Mouse (Mus musculus): Measurements from ENCODE around the gene Ino80b. TPM values are rescaled to one million over a fixed set of nuclear protein-coding genes. Genes with fewer than 3 reads are reported as not detected.
A peak's percentile ranks its signal among the peaks of the same experiment; 100 is the strongest.

The Ino80b gene
- polyA plus RNA-seq, 1 experiment, result 27.1 TPM

DNA sequence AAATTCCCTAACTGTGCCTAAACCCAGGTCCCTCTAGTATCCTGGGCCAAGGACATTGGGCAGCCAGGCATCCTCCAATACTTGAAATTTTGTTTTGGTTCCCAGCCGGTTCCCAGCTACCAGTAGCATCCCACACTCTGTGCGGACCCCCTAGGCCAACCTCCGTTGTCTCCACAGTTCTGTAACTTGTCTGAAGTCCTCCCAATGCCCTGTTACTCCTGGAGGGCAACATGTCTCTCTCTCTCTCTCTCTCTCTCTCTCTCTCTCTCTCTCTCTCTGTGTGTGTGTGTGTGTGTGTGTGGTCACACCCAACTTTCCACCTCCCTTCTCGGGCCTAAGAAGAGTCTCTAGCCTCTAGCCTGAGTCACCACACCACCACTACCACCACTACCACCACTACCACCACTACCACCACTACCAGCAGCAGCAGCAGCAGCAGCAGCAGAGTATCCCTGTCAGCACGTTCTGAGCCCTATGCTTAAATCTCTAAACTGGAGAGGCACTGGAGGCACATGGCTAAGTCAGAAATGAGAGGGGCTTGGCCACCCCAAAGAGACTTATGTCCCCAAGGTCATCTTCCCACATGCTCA is 11.2 kb upstream of the Ino80b start:
- Histone ChIP-seq H3K4me1 (ENCODE audit: control insufficient read depth, insufficient read depth, insufficient read length) (peaks cover 3% of the 10 kb centered on the region), H3K27me3 (ENCODE audit: control insufficient read depth, insufficient read depth, low read length) (peaks cover 14% of the 10 kb centered on the region), H3K36me3 (ENCODE audit: control insufficient read depth, insufficient read depth, low read length) (no peaks in the 10 kb centered on the region), H3K27ac (ENCODE audit: insufficient read depth, low read length) (no peak overlapping the region), H3K4me3 (ENCODE audit: extremely low read depth, insufficient read depth, insufficient read length) (peak overlapping the region; percentile 45; the same call in 1 of the 2 replicates)
- TF ChIP-seq POLR2A (IDR thresholded peaks at IDR 0.05; ENCODE audit: low read depth, low read length), result no peak
- no peak for TF ChIP-seq CTCF (IDR thresholded peaks at IDR 0.05; ENCODE audit: extremely low read depth, insufficient read depth, insufficient read length, insufficient replicate concordance)
- WGBS, result 65% methylated on average over 5 of the region's 5 CpGs
- DNase-seq (ENCODE audit: low read depth in 1 of 2, low spot score in 2 of 2), result no peak

DNA sequence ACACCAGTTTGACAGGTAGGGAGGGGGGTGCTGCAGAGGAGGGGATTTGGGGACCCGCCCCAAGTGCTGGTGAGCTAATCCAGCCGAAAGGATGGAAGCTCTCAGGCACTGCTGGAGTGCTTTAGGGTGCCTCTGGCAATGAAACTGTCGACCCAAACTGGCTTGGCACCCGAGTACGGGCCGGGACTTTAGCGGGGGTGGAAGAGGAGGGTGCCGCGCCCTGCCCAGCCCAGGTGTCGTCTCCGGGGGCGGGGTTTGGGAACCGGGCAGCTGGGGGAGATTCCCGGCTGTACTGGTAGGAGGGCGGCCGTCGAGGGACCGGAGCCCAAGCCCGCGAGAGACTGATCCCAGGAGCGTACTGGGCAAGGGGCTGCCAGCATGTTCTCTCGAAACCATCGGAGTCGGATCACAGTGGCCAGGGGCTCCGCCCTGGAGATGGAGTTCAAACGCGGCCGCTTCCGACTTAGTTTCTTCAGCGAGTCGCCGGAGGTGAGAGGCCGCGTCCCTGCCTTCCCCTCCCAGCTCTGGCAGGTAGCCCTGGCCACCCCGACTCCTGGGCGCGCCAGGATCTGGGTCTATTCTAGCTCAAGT is 10.4 kb upstream of the Ino80b start:
- no peak for TF ChIP-seq CTCF (IDR thresholded peaks at IDR 0.05; ENCODE audit: extremely low read depth, insufficient read depth, insufficient read length, insufficient replicate concordance)
- TF ChIP-seq POLR2A (IDR thresholded peaks at IDR 0.05; ENCODE audit: low read depth, low read length), result no peak
- Histone ChIP-seq H3K4me3 (ENCODE audit: extremely low read depth, insufficient read depth, insufficient read length) (no peak overlapping the region), H3K27me3 (ENCODE audit: control insufficient read depth, insufficient read depth, low read length) (peaks cover 14% of the 10 kb centered on the region), H3K36me3 (ENCODE audit: control insufficient read depth, insufficient read depth, low read length) (no peaks in the 10 kb centered on the region), H3K27ac (ENCODE audit: insufficient read depth, low read length) (no peak overlapping the region), H3K4me1 (ENCODE audit: control insufficient read depth, insufficient read depth, insufficient read length) (peaks cover 3% of the 10 kb centered on the region)
- 32% methylated on average over 37 of the region's 37 CpGs for WGBS
- DNase-seq (ENCODE audit: low read depth in 1 of 2, low spot score in 2 of 2), result no peak

DNA sequence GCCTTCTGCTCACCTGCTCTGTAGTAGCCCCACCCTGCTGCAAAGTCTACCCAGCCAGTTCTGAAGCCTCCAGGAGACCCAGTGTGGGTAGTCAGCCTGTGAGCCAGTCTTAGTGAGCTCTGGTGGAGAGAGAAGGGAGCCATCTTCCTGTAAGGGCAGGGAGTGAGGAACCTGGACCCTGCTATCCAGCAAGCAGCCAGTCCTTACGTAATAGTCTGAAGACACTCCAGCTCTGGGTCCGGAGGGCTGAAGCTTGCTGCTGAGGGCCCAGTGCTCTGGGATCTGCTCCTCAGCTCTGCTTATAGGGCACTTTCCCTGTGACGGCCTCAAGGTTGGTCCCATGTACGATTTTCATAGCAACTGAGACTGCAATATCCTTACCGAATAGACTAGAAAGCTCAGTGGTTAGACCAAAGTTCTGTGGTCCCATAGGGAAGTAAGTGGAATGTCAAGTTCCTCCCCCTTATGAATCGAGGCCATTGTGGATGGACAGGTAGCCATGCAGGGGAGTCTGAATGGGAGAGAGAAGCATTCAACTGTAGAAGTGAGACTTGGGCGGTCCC is 9.8 kb upstream of the Ino80b start, which contains the start of gene Rtkn:
TSS of gene Rtkn (plus strand) at position 513 of the 563 bp plus-strand sequence.
- Histone ChIP-seq H3K27me3 (ENCODE audit: control insufficient read depth, insufficient read depth, low read length) (peaks cover 14% of the 10 kb centered on the region), H3K4me3 (ENCODE audit: extremely low read depth, insufficient read depth, insufficient read length) (no peak within 1 kb of the TSS), H3K36me3 (ENCODE audit: control insufficient read depth, insufficient read depth, low read length) (no peaks in the 10 kb centered on the region), H3K27ac (ENCODE audit: insufficient read depth, low read length) (no peak within 1 kb of the TSS), H3K4me1 (ENCODE audit: control insufficient read depth, insufficient read depth, insufficient read length) (peaks cover 3% of the 10 kb centered on the region)
- TF ChIP-seq POLR2A (IDR thresholded peaks at IDR 0.05; ENCODE audit: low read depth, low read length) (no peak), CTCF (IDR thresholded peaks at IDR 0.05; ENCODE audit: extremely low read depth, insufficient read depth, insufficient read length, insufficient replicate concordance) (no peak)
- 81% methylated on average over 7 of the region's 7 CpGs for WGBS
- DNase-seq (ENCODE audit: low read depth in 1 of 2, low spot score in 2 of 2), result no peak

DNA sequence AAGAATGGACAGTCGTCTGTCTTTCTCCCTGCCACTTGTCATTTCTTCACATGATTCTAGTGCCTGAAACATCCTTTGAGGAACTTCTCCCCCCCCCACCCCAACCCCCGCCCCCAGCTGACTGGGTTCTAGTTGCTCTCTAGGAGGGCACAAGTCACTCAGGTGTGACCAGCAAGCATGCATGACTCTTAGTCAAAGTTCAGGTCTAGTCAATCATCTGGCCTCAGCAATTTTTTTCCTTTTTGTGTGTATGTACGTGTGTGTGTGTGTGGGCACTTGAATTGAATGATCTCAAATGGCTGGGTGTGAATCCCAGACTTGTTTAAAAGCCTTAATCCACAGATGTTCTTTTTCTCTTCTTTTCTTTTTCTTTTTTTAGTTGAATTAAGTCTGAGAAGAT is 9.0 kb upstream of the Ino80b start:
- TF ChIP-seq CTCF (IDR thresholded peaks at IDR 0.05; ENCODE audit: extremely low read depth, insufficient read depth, insufficient read length, insufficient replicate concordance), result no peak
- TF ChIP-seq POLR2A (IDR thresholded peaks at IDR 0.05; ENCODE audit: low read depth, low read length), result no peak
- WGBS, result 64% methylated on average over 3 of the region's 3 CpGs
- no peak for DNase-seq (ENCODE audit: low read depth in 1 of 2, low spot score in 2 of 2)

GRCm38 (mm10) chr6:83132176-83132919 is 7.1 kb upstream of the Ino80b start:
- no peak overlapping the region for H3K27ac ChIP-seq (ENCODE audit: insufficient read depth, low read length)
- WGBS, result 82% methylated on average over 9 of the region's 9 CpGs

More for the DNA sequence above, 9.0 kb upstream of the Ino80b start:
- H3K27me3 ChIP-seq (ENCODE audit: control insufficient read depth, insufficient read depth, low read length), result peaks cover 14% of the 10 kb centered on the region
- H3K4me3 ChIP-seq (ENCODE audit: extremely low read depth, insufficient read depth, insufficient read length), result no peak overlapping the region
- no peak overlapping the region for H3K27ac ChIP-seq (ENCODE audit: insufficient read depth, low read length)
- H3K4me1 ChIP-seq (ENCODE audit: control insufficient read depth, insufficient read depth, insufficient read length), result peaks cover 3% of the 10 kb centered on the region
- no peaks in the 10 kb centered on the region for H3K36me3 ChIP-seq (ENCODE audit: control insufficient read depth, insufficient read depth, low read length)

GRCm38 (mm10) chr6:83131469-83132034 is 6.3 kb upstream of the Ino80b start:
- WGBS, result 58% methylated on average over 6 of the region's 6 CpGs
- Histone ChIP-seq H3K27me3 (ENCODE audit: control insufficient read depth, insufficient read depth, low read length) (peaks cover 6% of the 10 kb centered on the region; the same call in 1 of the 2 replicates), H3K27ac (ENCODE audit: insufficient read depth, low read length) (no peak overlapping the region), H3K36me3 (ENCODE audit: control insufficient read depth, insufficient read depth, low read length) (no peaks in the 10 kb centered on the region), H3K4me3 (ENCODE audit: extremely low read depth, insufficient read depth, insufficient read length) (no peak overlapping the region), H3K4me1 (ENCODE audit: control insufficient read depth, insufficient read depth, insufficient read length) (no peaks in the 10 kb centered on the region)
- no peak for TF ChIP-seq POLR2A (IDR thresholded peaks at IDR 0.05; ENCODE audit: low read depth, low read length)
- no peak for DNase-seq (ENCODE audit: low read depth in 1 of 2, low spot score in 2 of 2)

More at GRCm38 (mm10) chr6:83132176-83132919, 7.1 kb upstream of the Ino80b start:
- DNase-seq (ENCODE audit: low read depth in 1 of 2, low spot score in 2 of 2), result no peak
- Histone ChIP-seq H3K4me1 (ENCODE audit: control insufficient read depth, insufficient read depth, insufficient read length) (no peaks in the 10 kb centered on the region; the same call in 1 of the 2 replicates), H3K27me3 (ENCODE audit: control insufficient read depth, insufficient read depth, low read length) (peaks cover 10% of the 10 kb centered on the region), H3K4me3 (ENCODE audit: extremely low read depth, insufficient read depth, insufficient read length) (no peak overlapping the region), H3K36me3 (ENCODE audit: control insufficient read depth, insufficient read depth, low read length) (no peaks in the 10 kb centered on the region)
- TF ChIP-seq POLR2A (IDR thresholded peaks at IDR 0.05; ENCODE audit: low read depth, low read length) (no peak), CTCF (IDR thresholded peaks at IDR 0.05; ENCODE audit: extremely low read depth, insufficient read depth, insufficient read length, insufficient replicate concordance) (no peak)
